Mouse (Mus musculus) heart, adult 2 months (tissue): ENCODE results near the gene Mybphl. TPM values are rescaled to one million over a fixed set of nuclear protein-coding genes. Genes with fewer than 3 reads are reported as not detected.

Source experiments
- DNase-seq, 2 experiments: peaks; one replicate each; pipeline ENCODE4 v3.0.0; 2021
- H3K27ac ChIP-seq: fragments of 200-600 bp; 2 replicates; pipeline ENCODE4 v1.8.1; 2022
- H3K27me3 ChIP-seq: fragments of 200-500 bp; 2 replicates; pipeline ENCODE4 v1.6.1; 2012; ENCODE audit warnings: mild to moderate bottlenecking, low read length, inconsistent platforms, mixed read lengths; ENCODE audit not compliant: control insufficient read depth, insufficient read depth
- H3K36me3 ChIP-seq: fragments of 200-500 bp; 2 replicates; pipeline ENCODE4 v1.6.1; 2012; ENCODE audit warnings: low read length, inconsistent platforms; ENCODE audit not compliant: control insufficient read depth, insufficient read depth
- H3K4me1 ChIP-seq: fragments of 200-500 bp; 2 replicates; pipeline ENCODE4 v1.6.1; 2011; ENCODE audit warnings: low read length; ENCODE audit not compliant: control insufficient read depth, insufficient read depth
- H3K4me3 ChIP-seq: fragments of 200-600 bp; 2 replicates; pipeline ENCODE4 v1.8.1; 2022
- H3K79me2 ChIP-seq: fragments of 200-500 bp; replicated peaks from 2 replicates; pipeline ENCODE4 v1.6.1; 2012; ENCODE audit warnings: mild to moderate bottlenecking, inconsistent platforms, low read length, moderate library complexity, mixed read lengths; ENCODE audit not compliant: control insufficient read depth, insufficient read depth
- H3K9ac ChIP-seq: fragments of 200-500 bp; 2 replicates; pipeline ENCODE4 v1.6.1; 2012; ENCODE audit warnings: low read depth, mild to moderate bottlenecking, control low read depth, inconsistent platforms, low read length, mixed read lengths
- CTCF ChIP-seq: fragments of 200-600 bp; IDR thresholded peaks from 2 replicates; pipeline ENCODE4 v1.8.1; 2022; ENCODE audit warnings: antibody characterized with exemption, mild to moderate bottlenecking, moderate library complexity
- EP300 ChIP-seq: fragments of 200-500 bp; IDR thresholded peaks from 2 replicates; pipeline ENCODE4 v1.6.1; 2011; ENCODE audit warnings: low read depth, low read length, control low read depth; ENCODE audit not compliant: insufficient read depth
- POLR2A ChIP-seq: fragments of 200-500 bp; IDR thresholded peaks from 2 replicates; pipeline ENCODE4 v1.6.1; 2011; ENCODE audit warnings: mild to moderate bottlenecking, low read depth, low read length, control low read depth; ENCODE audit not compliant: insufficient read depth
- WGBS: fragments of 180-500 bp; shearing (Covaris S2); methylation state at CpG from one replicate; pipeline ENCODE4 v1.1.7; 2018; 5-methylcytosine and 5-hydroxymethylcytosine counted together
- intact Hi-C: fragments of 180-260 bp; cut with DNase I; formaldehyde crosslinking; loops from one replicate; pipeline ENCODE4 v1.15.1; 2025
- polyA plus RNA-seq: library from polyadenylated mRNA; depleted of rRNA; stranded (reverse); fragments of >200 nt; gene quantifications from 2 replicates; pipeline ENCODE4 v1.2.3, GENCODE M21; 2012
- total RNA-seq, 2 experiments: library from RNA; stranded (reverse); gene quantifications; 2 replicates each; pipeline ENCODE4 v1.2.3; 2021

The Mybphl gene
- total and polyA plus RNA-seq, 3 experiments = 35.8 to 304 (median 51.2) TPM

DNA sequence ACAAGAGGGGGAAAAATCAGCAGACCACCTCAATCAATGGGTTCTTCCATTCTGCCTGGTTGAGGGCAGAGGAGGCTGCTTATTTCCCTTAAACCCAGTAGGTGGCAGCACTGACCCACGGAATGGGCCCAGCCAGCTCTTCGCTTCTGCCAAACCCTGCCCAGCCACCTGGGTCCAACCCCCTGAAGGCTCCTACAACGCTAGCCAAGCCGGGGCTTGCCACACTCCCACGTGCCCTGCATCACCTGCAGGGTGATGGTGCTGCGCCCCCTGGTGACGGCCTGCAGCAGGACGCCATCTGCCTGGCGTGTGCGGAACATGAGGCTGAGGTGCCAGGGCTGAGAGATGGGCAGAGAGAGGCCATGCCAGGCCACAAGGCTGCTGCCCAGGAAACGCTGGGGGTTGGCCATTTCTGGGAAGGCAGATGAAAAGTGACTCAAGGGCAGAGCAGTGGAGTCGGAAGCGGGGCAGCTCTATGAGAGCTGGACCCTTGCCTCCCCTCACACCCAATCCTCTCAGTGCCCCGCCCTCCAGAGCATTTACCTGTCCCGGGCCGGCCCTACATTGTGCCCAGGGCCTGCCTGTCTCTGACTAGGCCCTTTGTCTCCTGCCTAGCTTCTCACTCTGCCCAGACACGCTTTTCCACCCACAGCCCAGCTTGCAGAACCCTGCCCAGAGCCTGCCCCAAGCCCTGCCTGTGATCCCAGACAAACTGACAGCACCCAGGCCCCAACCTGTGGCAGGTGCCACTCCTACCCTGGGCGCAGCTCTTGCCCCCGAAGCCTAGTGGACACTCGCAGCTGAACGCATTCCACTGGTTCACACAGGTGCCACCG, 37.2 kb downstream of the Mybphl start:
- Histone ChIP-seq H3K79me2 (no peaks in the 10 kb centered on the region), H3K4me3 (no peak overlapping the region), H3K9ac (no peak overlapping the region), H3K36me3 (no peaks in the 10 kb centered on the region), H3K27ac (no peak overlapping the region), H3K27me3 (no peaks in the 10 kb centered on the region), H3K4me1 (no peaks in the 10 kb centered on the region)
- 37% methylated on average over 22 of the region's 22 CpGs for WGBS
- DNase-seq = peak; percentile 83 to 88
- TF ChIP-seq POLR2A (no peak), EP300 (peak; percentile 79; the same call in 1 of the 2 replicates), CTCF (peak; percentile 91)
- intact Hi-C loops = loop anchor here (2.0 to 5.0 kb wide), 2 partner anchors 161 to 370 kb away; partner anchors contain the start of gene Tmem167b

DNA sequence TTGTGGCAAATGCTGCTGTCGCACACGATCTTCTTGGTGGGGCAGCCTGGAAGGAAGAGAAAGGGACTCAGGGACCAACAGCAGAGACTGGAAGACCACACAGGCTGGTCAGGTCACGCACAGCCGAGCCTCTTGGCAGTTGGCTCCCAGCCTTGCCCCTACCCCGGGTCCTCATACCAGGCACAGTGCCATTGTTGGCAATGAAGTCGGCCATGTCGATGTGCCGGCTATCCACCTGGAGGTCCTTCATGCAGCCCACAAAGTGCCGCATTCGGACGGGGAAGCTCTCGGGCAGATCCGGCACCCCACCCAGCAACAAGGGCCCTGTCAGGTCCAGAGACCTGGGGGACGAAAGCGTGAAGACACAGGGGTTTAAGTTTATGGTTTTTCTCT, 37.8 kb downstream of the Mybphl start:
- WGBS = 88% methylated on average over 15 of the region's 15 CpGs
- Histone ChIP-seq H3K36me3 (no peaks in the 10 kb centered on the region), H3K4me3 (no peak overlapping the region), H3K4me1 (no peaks in the 10 kb centered on the region), H3K79me2 (no peaks in the 10 kb centered on the region), H3K9ac (no peak overlapping the region), H3K27ac (no peak overlapping the region), H3K27me3 (no peaks in the 10 kb centered on the region)
- TF ChIP-seq EP300 = no peak
- no peak for TF ChIP-seq CTCF
- no peak for TF ChIP-seq POLR2A
- DNase-seq = no peak
- intact Hi-C loops = loop anchor here (5.0 kb wide), 1 partner anchor 370 kb away; no protein-coding TSS in a partner anchor

DNA sequence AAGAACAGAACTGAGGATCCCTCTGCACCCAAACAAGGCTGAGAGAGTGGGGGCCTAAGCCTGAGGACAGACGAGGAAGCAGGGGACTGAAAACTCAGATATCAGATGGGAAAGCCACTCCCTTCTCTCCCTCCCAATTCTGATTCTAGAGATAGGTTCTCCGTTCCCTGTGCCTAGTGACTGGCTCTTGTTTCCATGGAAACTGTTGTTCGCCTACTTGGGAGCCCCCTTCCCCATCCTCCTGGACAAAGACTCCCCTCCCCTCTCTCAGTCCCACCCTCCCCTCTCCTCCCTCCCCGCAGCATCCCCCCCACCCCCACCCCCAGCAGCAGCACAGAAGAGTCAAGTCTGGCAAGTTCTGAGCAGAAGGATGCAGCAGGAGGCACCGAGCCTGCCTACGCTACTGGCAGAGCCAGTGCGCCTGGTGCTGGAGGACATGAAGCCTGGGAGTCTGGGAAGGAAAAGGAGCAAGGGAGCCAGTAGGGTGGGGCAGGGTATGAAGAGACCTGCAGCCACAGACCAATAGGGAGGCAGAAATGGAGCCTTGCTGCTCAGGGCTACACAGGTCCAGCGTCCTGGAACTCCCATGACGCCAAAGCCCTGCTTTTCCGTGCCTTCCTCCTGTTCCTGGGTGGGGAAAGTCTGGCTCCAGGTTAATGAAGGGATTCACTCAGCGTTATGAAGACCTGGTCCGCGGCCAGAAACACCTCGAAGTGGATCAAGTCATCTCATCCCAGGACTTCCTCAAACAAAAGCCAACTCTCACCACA, 41.0 kb downstream of the Mybphl start:
- no peak for DNase-seq
- no peaks in the 10 kb centered on the region for H3K27me3 ChIP-seq
- no peak overlapping the region for H3K4me3 ChIP-seq
- 59% methylated on average over 14 of the region's 14 CpGs for WGBS
- no peaks in the 10 kb centered on the region for H3K4me1 ChIP-seq
- H3K79me2 ChIP-seq = no peaks in the 10 kb centered on the region
- intact Hi-C loops = no loop called here
- no peak overlapping the region for H3K9ac ChIP-seq
- H3K27ac ChIP-seq = no peak overlapping the region
- TF ChIP-seq CTCF = no peak
- TF ChIP-seq POLR2A = no peak
- TF ChIP-seq EP300 = no peak
- H3K36me3 ChIP-seq = no peaks in the 10 kb centered on the region

DNA sequence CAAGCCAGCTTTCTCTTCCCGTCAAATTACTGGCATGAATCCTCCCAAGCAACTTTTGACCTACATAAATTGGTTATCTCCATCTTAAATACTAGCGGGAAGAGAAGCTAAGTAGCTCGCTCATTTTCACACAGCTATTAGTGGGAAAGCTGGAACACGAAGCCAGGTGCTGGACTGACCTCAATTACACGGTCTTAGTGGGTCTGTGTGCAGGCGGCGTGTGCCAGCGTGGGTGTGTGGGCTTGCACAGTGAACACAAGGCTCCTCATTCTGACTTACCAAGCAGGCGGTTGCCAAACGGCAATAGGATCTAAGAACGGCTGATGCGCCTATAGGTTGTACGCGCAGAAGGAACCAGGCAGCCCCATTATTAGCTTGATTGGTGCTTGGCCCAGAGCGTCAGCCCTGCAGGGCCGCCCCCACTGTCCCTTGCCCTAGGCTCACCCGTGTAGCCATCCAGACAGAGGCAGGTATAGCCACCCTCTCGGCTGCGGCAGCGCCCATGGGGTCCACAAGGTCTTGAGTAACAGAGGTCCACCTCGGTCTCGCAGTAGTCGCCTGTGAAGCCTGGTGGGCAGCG, 41.7 kb downstream of the Mybphl start:
- H3K79me2 ChIP-seq = no peaks in the 10 kb centered on the region
- H3K4me3 ChIP-seq = no peak overlapping the region
- H3K9ac ChIP-seq = no peak overlapping the region
- DNase-seq = no peak
- no peaks in the 10 kb centered on the region for H3K4me1 ChIP-seq
- intact Hi-C loops = no loop called here
- no peaks in the 10 kb centered on the region for H3K27me3 ChIP-seq
- TF ChIP-seq EP300 = no peak
- TF ChIP-seq POLR2A = no peak
- TF ChIP-seq CTCF = no peak
- no peak overlapping the region for H3K27ac ChIP-seq
- H3K36me3 ChIP-seq = no peaks in the 10 kb centered on the region
- WGBS = 90% methylated on average over 24 of the region's 24 CpGs

DNA sequence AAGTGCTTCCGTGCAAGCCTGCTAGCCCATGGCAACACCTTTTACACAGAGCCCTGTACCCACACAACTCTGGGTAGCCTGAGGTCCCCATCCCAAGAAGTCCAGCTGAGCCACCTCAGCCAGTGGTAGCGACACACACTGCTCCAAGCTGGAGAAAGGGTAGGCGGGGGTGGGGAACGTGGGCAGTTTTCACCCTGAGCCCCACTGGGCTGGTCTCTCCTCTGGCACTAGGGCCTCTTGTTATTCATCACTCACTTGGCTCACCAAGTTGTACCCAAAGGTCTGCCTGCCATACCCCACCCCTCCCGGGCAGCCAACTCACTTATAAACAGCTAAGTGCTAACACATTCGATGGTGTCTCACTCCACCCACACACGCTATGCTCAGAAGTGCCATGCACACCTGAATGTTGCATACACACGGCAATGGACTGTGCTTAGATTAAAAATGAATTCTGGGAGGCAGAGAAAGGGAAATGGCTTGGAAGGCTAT, 43.9 kb downstream of the Mybphl start:
- DNase-seq = no peak
- no peak for TF ChIP-seq POLR2A
- no peak overlapping the region for H3K4me3 ChIP-seq
- H3K27me3 ChIP-seq = no peaks in the 10 kb centered on the region
- H3K36me3 ChIP-seq = no peaks in the 10 kb centered on the region
- 86% methylated on average over 8 of the region's 8 CpGs for WGBS
- no peaks in the 10 kb centered on the region for H3K79me2 ChIP-seq
- H3K27ac ChIP-seq = no peak overlapping the region
- no peak overlapping the region for H3K9ac ChIP-seq
- intact Hi-C loops = no loop called here
- no peaks in the 10 kb centered on the region for H3K4me1 ChIP-seq
